In the genomic region with DNA sequence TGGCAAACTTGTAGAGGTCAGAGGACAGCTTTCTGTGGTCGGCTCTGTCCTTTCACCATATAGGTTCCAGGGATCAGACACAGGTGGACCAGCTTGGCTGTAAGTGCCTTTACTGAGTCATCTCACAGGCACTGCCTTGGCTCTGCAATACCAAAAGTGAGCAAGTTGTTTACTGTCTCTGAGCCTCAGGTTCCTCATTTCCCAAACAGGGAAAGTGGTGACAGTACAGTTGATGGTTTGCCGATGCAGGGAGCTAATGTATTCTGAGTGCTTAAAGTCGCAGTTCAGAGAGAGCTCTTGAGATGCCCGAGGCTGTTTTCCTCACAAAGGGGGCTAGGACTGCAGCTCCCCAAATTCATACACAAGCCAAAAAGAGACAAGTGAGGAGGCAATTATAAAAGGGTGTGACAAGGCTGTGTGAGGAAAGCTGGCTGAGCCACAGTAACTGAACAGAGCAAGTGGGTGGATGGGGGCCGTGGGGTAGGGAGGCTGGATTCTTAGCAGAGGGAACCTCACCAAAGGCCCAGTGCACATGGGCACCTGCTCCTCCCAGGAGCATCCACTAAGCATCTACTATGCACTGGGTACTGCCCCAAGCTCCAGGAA, we compare ENCODE assay signal across 20 mouse cellular contexts. TPM values are rescaled to one million over a fixed set of nuclear protein-coding genes. Genes with fewer than 3 reads are reported as not detected.
DNase-seq lines count a peak whose midpoint lies in the region; ATAC-seq and TF ChIP-seq lines count a peak whose summit lies in the region.
"Had no signal": no experiment of that assay in that cellular context is flagged by ENCODE, and none has a peak within 500 bp of the region (broad histone marks: within the 10 kb centered on the region; RNA-seq: fewer than 3 reads in every experiment).

No protein-coding gene starts in this region.

- 0 out of 2 replicates have a peak, but pooled peaks cover 17% of the 10 kb centered on the region for H3K27me3 ChIP-seq in hindbrain, embryonic 10.5 days (ENCODE audit: insufficient read depth, poor library complexity, severe bottlenecking)
- no peaks in the 10 kb centered on the region for H3K27me3 ChIP-seq in hindbrain, postnatal 0 days (ENCODE audit: insufficient read depth, low read length)
- peaks cover 54% of the 10 kb centered on the region for H3K27me3 ChIP-seq in forebrain, embryonic 10.5 days (ENCODE audit: poor library complexity, severe bottlenecking)
- H3K27me3 ChIP-seq in hindbrain, embryonic 12.5 days = no peaks in the 10 kb centered on the region
- H3K27me3 ChIP-seq in midbrain, embryonic 15.5 days (replicated peaks) = no peaks in the 10 kb centered on the region

- TF ChIP-seq CTCF in hindbrain, postnatal 0 days (IDR thresholded peaks at IDR 0.05; ENCODE audit: low read depth) = no peak

- DNase-seq in hindbrain, embryonic 10.5 days (ENCODE audit: low spot score) = no peak
- no peak for DNase-seq in hindbrain, postnatal 0 days (ENCODE audit: low spot score)
- no peak for DNase-seq in forebrain, embryonic 10.5 days (ENCODE audit: extremely low spot score, low spot score)
- DNase-seq in kidney, postnatal 25 days = no peak
- no peak for DNase-seq in adrenal gland, postnatal 4 days (ENCODE audit: low spot score in 2 of 2)
- DNase-seq in spleen, postnatal 10 days (ENCODE audit: low spot score in 2 of 2) = no peak
- DNase-seq: adrenal gland, postnatal 25 days; cerebellum, postnatal 36 days; gastrocnemius, postnatal 36 days; heart, postnatal 4 days; kidney, postnatal 36 days; layer of hippocampus, postnatal 36 days; thymus, adult 18-20 months had no signal

- ATAC-seq in hindbrain, postnatal 0 days = no peak
- no peak for ATAC-seq in hindbrain, embryonic 12.5 days (ENCODE audit: low FRiP score)
- ATAC-seq in midbrain, embryonic 15.5 days (replicated peaks) = peak; percentile 22
- ATAC-seq: activated CD4-positive, CD25-positive, alpha-beta regulatory T cell, adult 4 months; intestine, postnatal 0 days had no signal

- peak overlapping the region; percentile 91 for H3K27ac ChIP-seq in hindbrain, embryonic 10.5 days
- H3K27ac ChIP-seq in hindbrain, postnatal 0 days = no peak overlapping the region
- H3K27ac ChIP-seq in forebrain, embryonic 10.5 days = peak overlapping the region; percentile 84
- H3K27ac ChIP-seq in hindbrain, embryonic 12.5 days = peak overlapping the region; percentile 81
- no peak overlapping the region for H3K27ac ChIP-seq in midbrain, embryonic 15.5 days
- H3K27ac ChIP-seq: embryonic facial prominence, embryonic 13.5 days; heart, embryonic 13.5 days; liver, embryonic 15.5 days had no signal

- H3K9ac ChIP-seq in hindbrain, postnatal 0 days (replicated peaks; ENCODE audit: low read length) = no peak overlapping the region
- no peak overlapping the region for H3K9ac ChIP-seq in hindbrain, embryonic 12.5 days
- no peak overlapping the region for H3K9ac ChIP-seq in midbrain, embryonic 15.5 days
- H3K9ac ChIP-seq: embryonic facial prominence, embryonic 13.5 days; heart, embryonic 13.5 days; liver, embryonic 15.5 days had no signal

- peaks cover 16% of the 10 kb centered on the region for H3K36me3 ChIP-seq in hindbrain, embryonic 10.5 days
- no peaks in the 10 kb centered on the region for H3K36me3 ChIP-seq in hindbrain, postnatal 0 days (ENCODE audit: insufficient read depth, low read length)
- H3K36me3 ChIP-seq in forebrain, embryonic 10.5 days (replicated peaks) = 0 out of 2 replicates have a peak, but pooled peaks cover 3% of the 10 kb centered on the region
- no peaks in the 10 kb centered on the region for H3K36me3 ChIP-seq in hindbrain, embryonic 12.5 days
- H3K36me3 ChIP-seq in midbrain, embryonic 15.5 days (replicated peaks) = no peaks in the 10 kb centered on the region
- H3K36me3 ChIP-seq: embryonic facial prominence, embryonic 13.5 days; heart, embryonic 13.5 days; liver, embryonic 15.5 days had no signal

- H3K4me2 ChIP-seq in hindbrain, postnatal 0 days (ENCODE audit: low read depth, low read length) = no peak overlapping the region
- no peak overlapping the region for H3K4me2 ChIP-seq in hindbrain, embryonic 12.5 days (replicated peaks)
- H3K4me2 ChIP-seq in midbrain, embryonic 15.5 days = no peak overlapping the region
- H3K4me2 ChIP-seq: embryonic facial prominence, embryonic 13.5 days; heart, embryonic 13.5 days; liver, embryonic 15.5 days had no signal

- 59% methylated on average over 5 of the region's 5 CpGs for WGBS in hindbrain, embryonic 10.5 days
- WGBS in hindbrain, postnatal 0 days = 42% methylated on average over 5 of the region's 5 CpGs
- 72% methylated on average over 5 of the region's 5 CpGs for WGBS in forebrain, embryonic 10.5 days
- WGBS in hindbrain, embryonic 12.5 days = 56% methylated on average over 5 of the region's 5 CpGs
- 46% methylated on average over 5 of the region's 5 CpGs for WGBS in midbrain, embryonic 15.5 days

- peaks cover 8% of the 10 kb centered on the region for H3K9me3 ChIP-seq in hindbrain, embryonic 10.5 days
- no peaks in the 10 kb centered on the region for H3K9me3 ChIP-seq in hindbrain, postnatal 0 days (ENCODE audit: low read length)
- no peaks in the 10 kb centered on the region; the same call in 1 of the 2 replicates for H3K9me3 ChIP-seq in forebrain, embryonic 10.5 days
- no peaks in the 10 kb centered on the region for H3K9me3 ChIP-seq in hindbrain, embryonic 12.5 days (replicated peaks)
- no peaks in the 10 kb centered on the region for H3K9me3 ChIP-seq in midbrain, embryonic 15.5 days
- H3K9me3 ChIP-seq: embryonic facial prominence, embryonic 13.5 days; liver, embryonic 15.5 days had no signal

- no peak overlapping the region for H3K4me3 ChIP-seq in hindbrain, embryonic 10.5 days
- H3K4me3 ChIP-seq in hindbrain, postnatal 0 days (ENCODE audit: low read length) = no peak overlapping the region
- H3K4me3 ChIP-seq in forebrain, embryonic 10.5 days = no peak overlapping the region
- no peak overlapping the region for H3K4me3 ChIP-seq in hindbrain, embryonic 12.5 days
- H3K4me3 ChIP-seq in midbrain, embryonic 15.5 days = no peak overlapping the region
- H3K4me3 ChIP-seq: embryonic facial prominence, embryonic 13.5 days; heart, embryonic 13.5 days; liver, embryonic 15.5 days had no signal

- H3K4me1 ChIP-seq in hindbrain, embryonic 10.5 days (replicated peaks) = peaks cover 72% of the 10 kb centered on the region
- peaks cover 11% of the 10 kb centered on the region for H3K4me1 ChIP-seq in hindbrain, postnatal 0 days (ENCODE audit: insufficient read depth, low read length)
- H3K4me1 ChIP-seq in forebrain, embryonic 10.5 days = peaks cover 56% of the 10 kb centered on the region
- H3K4me1 ChIP-seq in hindbrain, embryonic 12.5 days = peaks cover 46% of the 10 kb centered on the region
- H3K4me1 ChIP-seq in midbrain, embryonic 15.5 days = peaks cover 35% of the 10 kb centered on the region
- H3K4me1 ChIP-seq: liver, embryonic 15.5 days had no signal

RNA-seq across cellular contexts. Expression of a gene that starts 44.3 kb away (rescaled TPM):
- 83.7 and 88.6 TPM in 2 replicates for polyA plus RNA-seq in hindbrain, embryonic 10.5 days (2016; fragmentation: Nextera tagmentation; extraction: Ambion mirVana)
- 31.7 and 44.3 TPM in 2 replicates for total RNA-seq in hindbrain, postnatal 0 days (2014; rRNA removed)
- polyA plus RNA-seq in hindbrain, postnatal 0 days (2015; fragmentation: Nextera tagmentation; extraction: Ambion mirVana) = 65.7 and 68.0 TPM in 2 replicates
- 86.3 and 86.4 TPM in 2 replicates for polyA plus RNA-seq in forebrain, embryonic 10.5 days (2016; fragmentation: Nextera tagmentation; extraction: Ambion mirVana)
- 47.2 and 49.4 TPM in 2 replicates for polyA plus RNA-seq in hindbrain, embryonic 12.5 days (2016; fragmentation: Nextera tagmentation; extraction: Ambion mirVana)
- polyA plus RNA-seq in midbrain, embryonic 15.5 days (2015; fragmentation: Nextera tagmentation; extraction: Ambion mirVana) = 65.0 and 68.4 TPM in 2 replicates
- total RNA-seq in adrenal gland, postnatal 4 days (2021) = 10 to 100 TPM; 23.4 to 23.6 TPM

RNA-seq across cellular contexts. Expression of a gene that starts 49.9 kb away (rescaled TPM):
- 46.9 and 76.4 TPM in 2 replicates for polyA plus RNA-seq in hindbrain, embryonic 10.5 days (2016; fragmentation: Nextera tagmentation; extraction: Ambion mirVana)
- total RNA-seq in hindbrain, postnatal 0 days (2014; rRNA removed) = 317 and 346 TPM in 2 replicates
- 190 and 213 TPM in 2 replicates for polyA plus RNA-seq in hindbrain, postnatal 0 days (2015; fragmentation: Nextera tagmentation; extraction: Ambion mirVana)
- polyA plus RNA-seq in forebrain, embryonic 10.5 days (2016; fragmentation: Nextera tagmentation; extraction: Ambion mirVana) = 10.4 and 14.0 TPM in 2 replicates
- 68.7 and 75.0 TPM in 2 replicates for polyA plus RNA-seq in hindbrain, embryonic 12.5 days (2016; fragmentation: Nextera tagmentation; extraction: Ambion mirVana)
- polyA plus RNA-seq in midbrain, embryonic 15.5 days (2015; fragmentation: Nextera tagmentation; extraction: Ambion mirVana) = 209 and 213 TPM in 2 replicates
- 1 to 10 TPM; 6.5 to 8.5 TPM for total RNA-seq in adrenal gland, postnatal 4 days (2021)

RNA-seq across cellular contexts. Expression of a gene that starts 51.6 kb away (rescaled TPM):
- 21.5 and 21.9 TPM in 2 replicates for polyA plus RNA-seq in hindbrain, embryonic 10.5 days (2016; fragmentation: Nextera tagmentation; extraction: Ambion mirVana)
- 16.9 and 18.8 TPM in 2 replicates for total RNA-seq in hindbrain, postnatal 0 days (2014; rRNA removed)
- polyA plus RNA-seq in hindbrain, postnatal 0 days (2015; fragmentation: Nextera tagmentation; extraction: Ambion mirVana) = 11.4 and 13.0 TPM in 2 replicates
- polyA plus RNA-seq in forebrain, embryonic 10.5 days (2016; fragmentation: Nextera tagmentation; extraction: Ambion mirVana) = 18.4 and 19.0 TPM in 2 replicates
- polyA plus RNA-seq in hindbrain, embryonic 12.5 days (2016; fragmentation: Nextera tagmentation; extraction: Ambion mirVana) = 18.3 and 19.8 TPM in 2 replicates
- 16.0 and 17.8 TPM in 2 replicates for polyA plus RNA-seq in midbrain, embryonic 15.5 days (2015; fragmentation: Nextera tagmentation; extraction: Ambion mirVana)
- total RNA-seq in adrenal gland, postnatal 4 days (2021) = 10 to 100 TPM; 31.6 to 32.7 TPM

RNA-seq across cellular contexts. Expression of a gene that starts 53.5 kb away (rescaled TPM):
- polyA plus RNA-seq in hindbrain, embryonic 10.5 days (2016; fragmentation: Nextera tagmentation; extraction: Ambion mirVana) = 393 and 437 TPM in 2 replicates
- total RNA-seq in hindbrain, postnatal 0 days (2014; rRNA removed) = 169 and 274 TPM in 2 replicates
- 528 and 550 TPM in 2 replicates for polyA plus RNA-seq in hindbrain, postnatal 0 days (2015; fragmentation: Nextera tagmentation; extraction: Ambion mirVana)
- polyA plus RNA-seq in forebrain, embryonic 10.5 days (2016; fragmentation: Nextera tagmentation; extraction: Ambion mirVana) = 356 and 383 TPM in 2 replicates
- polyA plus RNA-seq in hindbrain, embryonic 12.5 days (2016; fragmentation: Nextera tagmentation; extraction: Ambion mirVana) = 445 and 471 TPM in 2 replicates
- 411 and 447 TPM in 2 replicates for polyA plus RNA-seq in midbrain, embryonic 15.5 days (2015; fragmentation: Nextera tagmentation; extraction: Ambion mirVana)
- 100 to 1,000 TPM; 271 to 275 TPM for total RNA-seq in adrenal gland, postnatal 4 days (2021)

Comparison
In these comparisons a context has a peak if more than half of its experiments do, and no peak if none do; other contexts are left out.
1. H3K27ac ChIP-seq: peak in hindbrain, embryonic 10.5 days (single experiment), forebrain, embryonic 10.5 days (single experiment) and hindbrain, embryonic 12.5 days (single experiment); none in hindbrain, postnatal 0 days (single experiment) and midbrain, embryonic 15.5 days (single experiment).